Mouse (Mus musculus) small intestine, adult 2 months (tissue): ENCODE measurements around the gene Spdl1.

Source experiments
- CTCF ChIP-seq: fragments of 200-500 bp; IDR thresholded peaks from 2 replicates; pipeline ENCODE4 v1.5.1; 2012; ENCODE audit warnings: low read depth, mild to moderate bottlenecking, control low read depth, inconsistent platforms, low read length, moderate library complexity, mixed read lengths; ENCODE audit not compliant: insufficient replicate concordance, insufficient read length; ENCODE audit errors: extremely low read depth
- POLR2A ChIP-seq: fragments of 200-500 bp; IDR thresholded peaks from 2 replicates; pipeline ENCODE4 v1.6.1; 2012; ENCODE audit warnings: low read depth, mild to moderate bottlenecking, control low read depth, inconsistent platforms, low read length, moderate library complexity

DNA sequence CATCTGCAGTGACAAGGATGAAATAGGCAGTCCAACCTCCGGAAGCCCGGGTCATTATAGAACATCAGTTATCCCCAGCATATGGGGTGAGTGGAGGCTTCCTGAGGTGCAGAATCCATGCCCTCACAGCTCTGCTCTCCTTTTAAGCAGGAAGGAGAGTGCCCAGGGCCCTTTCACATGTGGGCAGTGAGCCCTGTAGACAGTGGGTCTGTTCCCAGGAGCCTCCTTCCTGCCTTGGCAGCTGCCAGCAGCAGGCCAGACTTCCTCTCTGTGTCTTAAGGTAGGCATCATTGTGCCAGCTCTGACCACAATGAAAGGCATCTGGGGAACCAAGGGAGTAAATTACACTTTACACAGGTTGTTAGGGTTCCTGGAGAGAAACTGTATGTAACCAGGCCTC lies 64.0 kb downstream of the Spdl1 start:
- TF ChIP-seq POLR2A (no peak), CTCF (no peak)
